Mouse (Mus musculus): ENCODE data around the gene Txndc8.

Txndc8 gene

GRCm38 (mm10) chr4:58009024-58009423 lies at the start of gene Txndc8:
Gene Txndc8 (minus strand): TSS chr4:58009124.
- DNase-seq: no peak

GRCm38 (mm10) chr4:58055653-58056052 lies 46.7 kb upstream of the Txndc8 start:
- DNase-seq: no peak

GRCm38 (mm10) chr4:58054441-58054840 lies 45.5 kb upstream of the Txndc8 start:
- DNase-seq: no peak

- no peak for DNase-seq
Measured at GRCm38 (mm10) chr4:58050746-58051145, 41.8 kb upstream of the Txndc8 start.

GRCm38 (mm10) chr4:58050276-58050675 lies 41.4 kb upstream of the Txndc8 start:
- no peak for DNase-seq

- no peak for DNase-seq
Measured at GRCm38 (mm10) chr4:58044833-58045232, 35.9 kb upstream of the Txndc8 start.

GRCm38 (mm10) chr4:58044356-58044755 lies 35.4 kb upstream of the Txndc8 start:
- DNase-seq: no peak

GRCm38 (mm10) chr4:58040093-58040492 lies 31.2 kb upstream of the Txndc8 start:
- no peak for DNase-seq

- DNase-seq: no peak
Measured at GRCm38 (mm10) chr4:58037096-58037705, 28.3 kb upstream of the Txndc8 start.

- DNase-seq: no peak
Measured at GRCm38 (mm10) chr4:58034663-58035062, 25.7 kb upstream of the Txndc8 start.

GRCm38 (mm10) chr4:58032714-58033113 lies 23.8 kb upstream of the Txndc8 start:
- no peak for DNase-seq

- no peak for DNase-seq
Measured at GRCm38 (mm10) chr4:58003501-58003900, 5.4 kb downstream of the Txndc8 start.

- DNase-seq: no peak
Measured at GRCm38 (mm10) chr4:57991425-57991824, 17.5 kb downstream of the Txndc8 start.

- no peak for DNase-seq
Measured at GRCm38 (mm10) chr4:57974400-57975117, 34.4 kb downstream of the Txndc8 start.

GRCm38 (mm10) chr4:57973592-57974268 lies 35.2 kb downstream of the Txndc8 start:
- no peak for DNase-seq

- DNase-seq: no peak
Measured at GRCm38 (mm10) chr4:57970285-57970684, 38.6 kb downstream of the Txndc8 start.

- DNase-seq: no peak
Measured at GRCm38 (mm10) chr4:57967195-57967594, 41.7 kb downstream of the Txndc8 start.

- no peak for DNase-seq
Measured at GRCm38 (mm10) chr4:57965516-57965915, 43.4 kb downstream of the Txndc8 start.

- DNase-seq: no peak
Measured at GRCm38 (mm10) chr4:57964143-57964542, 44.8 kb downstream of the Txndc8 start.

GRCm38 (mm10) chr4:57959056-57959455 lies 49.9 kb downstream of the Txndc8 start:
- DNase-seq: no peak

GRCm38 (mm10) chr4:57958098-57958497 lies 50.8 kb downstream of the Txndc8 start:
- no peak for DNase-seq

GRCm38 (mm10) chr4:57957200-57958085 lies 51.5 kb downstream of the Txndc8 start:
- DNase-seq: peak; percentile 25

Measured in liver (tissue).